Mouse (Mus musculus) limb, embryonic 14.5 days (tissue): ENCODE measurements around the gene Hspa1a. TPM values are rescaled to one million over a fixed set of nuclear protein-coding genes. Genes with fewer than 3 reads are reported as not detected.
"Not testable (repeated sequence)": the region's sequence is repeated elsewhere in the genome, so short reads cannot be mapped to it uniquely, and the experiment has no call there.

Experiments used
- ATAC-seq: fragments of 200-750 bp; cut with Nextera tagmentation; 2 replicates; pipeline ENCODE4 v1.8.0; 2017; ENCODE audit warnings: low read depth, moderate number of reproducible peaks, moderate TSS enrichment; ENCODE audit not compliant: low FRiP score
- DNase-seq: peaks from one replicate; pipeline ENCODE4 v3.0.0-alpha.2; 2015; ENCODE audit warnings: low spot score
- H3K27ac ChIP-seq: fragments of 300-500 bp; sonication (generic); replicated peaks from 2 replicates; pipeline ENCODE4 v1.5.1; 2014; ENCODE audit warnings: low read depth, mild to moderate bottlenecking, low read length, moderate library complexity, mixed read lengths
- H3K27me3 ChIP-seq: fragments of 300-500 bp; sonication (generic); 2 replicates; pipeline ENCODE4 v1.6.1; 2014; ENCODE audit warnings: low read length, mixed read lengths; ENCODE audit not compliant: control insufficient read depth, insufficient read depth
- H3K36me3 ChIP-seq: fragments of 300-500 bp; sonication (generic); 2 replicates; pipeline ENCODE4 v1.6.1; 2014; ENCODE audit warnings: mild to moderate bottlenecking, low read length, moderate library complexity, mixed read lengths; ENCODE audit not compliant: control insufficient read depth, insufficient read depth
- H3K4me1 ChIP-seq: fragments of 300-500 bp; sonication (generic); 2 replicates; pipeline ENCODE4 v1.6.1; 2014; ENCODE audit warnings: antibody characterized with exemption, low read length, mixed read lengths; ENCODE audit not compliant: control insufficient read depth, insufficient read depth
- H3K4me2 ChIP-seq: fragments of 300-500 bp; sonication (generic); replicated peaks from 2 replicates; pipeline ENCODE4 v1.6.1; 2014; ENCODE audit warnings: low read depth, mild to moderate bottlenecking, low read length, moderate library complexity; ENCODE audit not compliant: severe bottlenecking
- H3K4me3 ChIP-seq: fragments of 300-500 bp; sonication (generic); replicated peaks from 2 replicates; pipeline ENCODE4 v1.5.1; 2014; ENCODE audit warnings: low read length
- H3K9ac ChIP-seq: fragments of 300-500 bp; sonication (generic); 2 replicates; pipeline ENCODE4 v1.6.1; 2014; ENCODE audit warnings: mild to moderate bottlenecking, low read depth, low read length, moderate library complexity; ENCODE audit not compliant: severe bottlenecking
- H3K9me3 ChIP-seq: fragments of 300-500 bp; sonication (generic); 2 replicates; pipeline ENCODE4 v1.6.1; 2016; ENCODE audit warnings: low read length; ENCODE audit not compliant: control insufficient read depth
- POLR2A ChIP-seq: fragments of 200-500 bp; IDR thresholded peaks from 2 replicates; pipeline ENCODE4 v1.8.0; 2012; ENCODE audit warnings: inconsistent platforms, mild to moderate bottlenecking, moderate library complexity, borderline replicate concordance; ENCODE audit not compliant: insufficient read depth, insufficient read length; ENCODE audit errors: extremely low read depth
- WGBS: fragments of 180-500 bp; shearing (Covaris S2); extraction: QIAGEN DNeasy Blood & Tissue Kit; methylation state at CpG from one replicate; pipeline ENCODE4 v1.1.7; 2014; 5-methylcytosine and 5-hydroxymethylcytosine counted together
- polyA plus RNA-seq, 2 experiments: library from polyadenylated mRNA; depleted of rRNA in 1 of 2; stranded (reverse) in 1 of 2; unstranded in 1 of 2; fragments of >200 nt; fragmentation: Nextera tagmentation in 1 of 2; extraction: Ambion mirVana in 1 of 2; gene quantifications; 2 replicates each; pipeline versions ENCODE4 v1.2.1 to v1.2.3; 2012 to 2014

The Hspa1a gene
- polyA plus RNA-seq, 2 experiments = 7.1 to 9.5 TPM

DNA sequence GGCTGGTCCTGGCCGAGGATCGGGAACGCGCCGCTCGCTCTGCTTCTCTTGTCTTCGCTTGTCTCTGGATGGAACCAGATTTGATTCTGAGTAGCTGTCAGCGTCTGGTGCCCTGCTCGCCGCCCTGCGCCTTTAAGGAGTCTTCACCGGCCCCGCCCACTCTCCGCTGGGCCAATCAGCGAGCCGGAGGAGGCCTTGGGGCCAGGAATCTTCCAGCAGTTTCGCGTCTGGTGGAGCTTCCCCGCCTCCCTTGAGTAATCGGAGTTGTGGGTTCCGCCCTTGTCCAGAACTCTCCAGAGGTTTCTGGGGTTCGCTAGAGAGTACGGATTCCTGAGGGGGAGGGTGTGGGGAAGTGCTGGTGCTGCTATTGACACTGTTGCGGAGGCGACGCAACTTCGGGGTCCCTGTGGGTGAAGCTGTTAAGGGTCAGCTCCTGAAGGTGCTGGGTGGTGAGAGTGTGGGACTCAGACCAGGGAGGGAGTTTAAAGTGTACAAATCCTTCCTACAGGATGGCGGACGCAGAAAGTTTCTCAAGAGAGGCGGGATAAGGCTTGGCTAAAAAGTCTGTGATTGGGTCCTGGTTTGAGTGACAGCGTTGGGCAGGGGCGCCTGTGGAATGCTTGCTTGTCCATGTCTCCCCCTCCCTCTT lies 12.7 kb downstream of the Hspa1a start, which contains the start of gene Hspa1b:
Gene Hspa1b (minus strand): TSS at position 109 of the 649 bp plus-strand sequence.
- H3K36me3 ChIP-seq, H3K4me1 ChIP-seq, H3K27me3 ChIP-seq, H3K9me3 ChIP-seq: not testable (repeated sequence)
- WGBS = under 1% methylated on average over 25 of the region's 32 CpGs
- Histone ChIP-seq H3K4me2 (peak within 1 kb of the TSS; percentile 67), H3K4me3 (peak within 1 kb of the TSS; percentile 50), H3K27ac (peak within 1 kb of the TSS; percentile 88), H3K9ac (peak within 1 kb of the TSS; percentile 61)
- TF ChIP-seq POLR2A = peak; percentile 59; the same call in 1 of the 2 replicates
- DNase-seq (peak; percentile 89), ATAC-seq (peak; percentile 95)

DNA sequence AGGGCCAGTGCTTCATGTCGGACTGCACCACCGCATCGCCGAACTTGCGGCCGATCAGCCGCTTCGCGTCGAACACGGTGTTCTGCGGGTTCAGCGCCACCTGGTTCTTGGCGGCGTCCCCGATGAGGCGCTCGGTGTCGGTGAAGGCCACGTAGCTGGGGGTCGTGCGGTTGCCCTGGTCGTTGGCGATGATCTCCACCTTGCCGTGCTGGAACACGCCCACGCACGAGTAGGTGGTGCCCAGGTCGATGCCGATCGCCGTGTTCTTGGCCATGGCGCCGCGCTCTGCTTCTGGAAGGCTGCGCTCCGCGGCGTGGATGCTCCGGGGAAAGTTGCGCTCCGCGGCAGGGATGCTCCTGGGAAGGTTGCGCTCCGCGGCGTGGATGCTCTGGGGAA lies 13.2 kb downstream of the Hspa1a start:
- H3K9ac ChIP-seq, H3K36me3 ChIP-seq, DNase-seq, H3K27ac ChIP-seq, H3K4me1 ChIP-seq, H3K9me3 ChIP-seq, H3K27me3 ChIP-seq: not testable (repeated sequence)
- Histone ChIP-seq H3K4me3 (peak overlapping the region; percentile 50), H3K4me2 (peak overlapping the region; percentile 67)
- peak; percentile 7 for ATAC-seq
- 2% methylated on average over 20 of the region's 47 CpGs for WGBS

DNA sequence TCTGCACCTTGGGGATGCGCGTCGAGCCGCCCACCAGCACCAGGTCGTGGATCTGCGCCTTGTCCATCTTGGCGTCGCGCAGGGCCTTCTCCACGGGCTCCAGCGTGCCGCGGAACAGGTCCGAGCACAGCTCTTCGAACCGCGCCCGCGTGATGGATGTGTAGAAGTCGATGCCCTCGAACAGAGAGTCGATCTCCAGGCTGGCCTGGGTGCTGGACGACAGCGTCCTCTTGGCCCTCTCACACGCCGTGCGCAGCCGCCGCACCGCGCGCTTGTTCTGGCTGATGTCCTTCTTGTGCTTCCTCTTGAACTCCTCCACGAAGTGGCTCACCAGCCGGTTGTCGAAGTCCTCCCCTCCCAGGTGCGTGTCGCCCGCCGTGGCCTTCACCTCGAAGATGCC lies 14.0 kb downstream of the Hspa1a start:
- not testable (repeated sequence) for H3K4me1 ChIP-seq, H3K27ac ChIP-seq, H3K36me3 ChIP-seq, H3K9ac ChIP-seq, H3K4me2 ChIP-seq, ATAC-seq, DNase-seq, H3K4me3 ChIP-seq, H3K27me3 ChIP-seq, H3K9me3 ChIP-seq
- 37% methylated on average over 18 of the region's 40 CpGs for WGBS

DNA sequence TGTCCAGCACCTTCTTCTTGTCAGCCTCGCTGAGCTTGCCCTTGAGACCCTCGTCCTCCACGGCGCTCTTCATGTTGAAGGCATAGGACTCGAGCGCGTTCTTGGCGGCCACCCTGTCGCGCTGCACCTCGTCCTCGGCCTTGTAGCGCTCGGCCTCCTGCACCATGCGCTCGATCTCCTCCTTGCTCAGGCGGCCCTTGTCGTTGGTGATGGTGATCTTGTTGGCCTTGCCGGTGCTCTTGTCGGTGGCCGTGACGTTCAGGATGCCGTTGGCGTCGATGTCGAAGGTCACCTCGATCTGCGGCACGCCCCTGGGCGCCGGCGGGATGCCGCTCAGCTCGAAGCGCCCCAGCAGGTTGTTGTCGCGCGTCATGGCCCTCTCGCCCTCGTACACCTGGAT lies 14.7 kb downstream of the Hspa1a start:
- not testable (repeated sequence) for ATAC-seq, H3K36me3 ChIP-seq, H3K27ac ChIP-seq, H3K4me1 ChIP-seq, H3K9me3 ChIP-seq, H3K27me3 ChIP-seq, H3K4me2 ChIP-seq, H3K9ac ChIP-seq, DNase-seq, H3K4me3 ChIP-seq
- WGBS = 11% methylated on average over 17 of the region's 40 CpGs

DNA sequence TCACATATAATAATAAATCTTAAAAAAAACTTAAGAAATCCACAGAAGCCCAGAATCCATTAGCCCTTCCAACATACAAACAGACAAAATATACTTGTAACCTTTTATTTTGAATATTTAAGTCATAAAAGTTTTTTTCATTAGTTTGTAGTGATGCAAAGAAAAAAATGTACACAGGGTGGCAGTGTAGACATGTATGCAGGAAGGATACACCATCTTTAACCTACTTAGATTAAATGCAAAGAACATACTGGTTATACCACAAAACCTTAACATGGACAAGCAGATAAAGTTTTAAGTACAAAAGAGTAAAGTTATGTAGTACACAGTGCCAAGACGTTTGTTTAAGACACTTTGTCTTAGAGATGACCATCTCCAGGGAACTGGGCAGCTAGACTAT lies 15.6 kb downstream of the Hspa1a start:
- H3K4me2 ChIP-seq = no peak overlapping the region
- 49% methylated on average over 1 of the region's 1 CpGs for WGBS
- H3K4me3 ChIP-seq = no peak overlapping the region
- peaks cover 7% of the 10 kb centered on the region; the same call in 1 of the 2 replicates for H3K27me3 ChIP-seq
- H3K27ac ChIP-seq = no peak overlapping the region
- no peak overlapping the region for H3K9ac ChIP-seq
- ATAC-seq = no peak
- no peaks in the 10 kb centered on the region; the same call in 1 of the 2 replicates for H3K4me1 ChIP-seq
- peaks cover 2% of the 10 kb centered on the region; the same call in 1 of the 2 replicates for H3K36me3 ChIP-seq
- TF ChIP-seq POLR2A = no peak
- H3K9me3 ChIP-seq = no peaks in the 10 kb centered on the region
- no peak for DNase-seq

DNA sequence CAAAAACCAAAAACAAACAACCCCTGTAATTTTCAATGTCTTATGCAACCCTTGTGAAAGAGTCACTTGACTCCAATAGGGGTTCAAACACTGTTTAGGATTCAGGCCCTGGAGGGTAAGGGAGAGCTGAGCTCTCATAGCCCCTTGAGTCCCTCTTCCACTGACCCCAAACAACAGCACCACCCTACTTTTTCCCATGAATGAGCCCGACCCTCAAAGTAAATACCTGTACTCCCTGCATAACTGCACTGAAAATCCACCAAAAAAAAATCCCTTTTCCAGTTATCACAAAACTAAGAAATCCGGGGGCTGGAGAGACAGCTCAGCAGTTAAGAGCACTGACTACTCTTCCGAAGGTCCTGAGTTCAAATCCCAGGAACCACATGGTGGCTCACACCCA lies 16.1 kb downstream of the Hspa1a start:
- H3K27ac ChIP-seq = no peak overlapping the region
- no peak overlapping the region for H3K4me2 ChIP-seq
- H3K9ac ChIP-seq = no peak overlapping the region
- TF ChIP-seq POLR2A = no peak
- H3K4me3 ChIP-seq = no peak overlapping the region
- ATAC-seq (no peak), DNase-seq (no peak)
- H3K9me3 ChIP-seq = no peaks in the 10 kb centered on the region
- peaks cover 7% of the 10 kb centered on the region; the same call in 1 of the 2 replicates for H3K27me3 ChIP-seq
- WGBS = 79% methylated on average over 3 of the region's 3 CpGs
- H3K4me1 ChIP-seq = peaks cover 3% of the 10 kb centered on the region
- H3K36me3 ChIP-seq = peaks cover 7% of the 10 kb centered on the region
